Mouse (Mus musculus) embryonic fibroblast, embryonic 13.5 days (primary cell): ENCODE results near the gene Gm20388.

Experiments used
- CTCF ChIP-seq: IDR thresholded peaks from 2 replicates; pipeline ENCODE4 v1.5.1; 2011; ENCODE audit warnings: mild to moderate bottlenecking, control low read depth, low read length, moderate library complexity, borderline replicate concordance; ENCODE audit not compliant: insufficient read depth
- POLR2A ChIP-seq: IDR thresholded peaks from 2 replicates; pipeline ENCODE4 v1.6.1; 2011; ENCODE audit warnings: low read depth, mild to moderate bottlenecking, control low read depth, low read length, moderate library complexity

DNA sequence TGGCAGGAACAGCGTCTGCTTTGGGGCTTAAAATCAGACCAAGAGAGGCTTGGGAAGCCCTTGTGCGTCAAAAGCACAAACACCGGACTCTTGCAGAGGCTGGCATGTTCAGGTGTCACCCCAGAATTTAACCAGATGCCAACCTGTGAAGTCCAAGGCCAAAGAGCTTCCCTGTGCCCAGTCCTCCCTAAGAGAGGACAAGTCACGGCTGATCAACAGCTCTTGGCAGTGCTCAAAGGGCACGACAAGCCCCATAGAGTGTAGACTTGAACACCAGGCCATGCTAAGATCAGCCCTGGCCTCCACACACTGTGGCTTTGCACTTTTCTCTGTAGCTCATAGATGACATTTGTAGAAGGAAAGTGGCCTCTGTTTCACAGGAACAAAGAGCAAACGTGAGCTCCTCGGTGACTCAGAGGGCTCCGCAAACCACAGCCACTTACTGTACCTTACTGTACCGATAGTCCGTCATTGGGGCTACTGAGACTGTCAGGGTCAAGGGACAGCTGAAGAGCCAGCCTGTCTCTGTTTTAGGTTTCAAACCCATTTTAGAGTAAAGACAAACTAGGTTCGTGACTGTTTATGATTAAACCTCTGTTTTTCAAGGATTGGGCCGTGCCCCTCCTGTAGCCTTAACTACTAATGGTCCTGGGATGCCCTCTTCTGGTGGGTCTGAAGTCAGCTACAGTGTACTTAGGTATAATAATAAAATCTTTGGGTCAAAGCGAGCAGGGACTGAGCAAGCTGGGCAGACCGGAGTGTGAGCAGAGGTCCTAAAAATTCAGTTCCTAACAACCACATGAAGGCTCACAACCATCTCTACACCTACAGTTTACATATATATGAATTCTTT, 2022.3 kb downstream of the Gm20388 start:
- TF ChIP-seq POLR2A (no peak), CTCF (no peak)
